Mouse (Mus musculus) cortical plate, adult 2 months (tissue): ENCODE data around the gene Aldh3b3. TPM values are rescaled to one million over a fixed set of nuclear protein-coding genes. Genes with fewer than 3 reads are reported as not detected.
"Not testable (repeated sequence)": the region's sequence is repeated elsewhere in the genome, so short reads cannot be mapped to it uniquely, and the experiment has no call there.

Source experiments
- H3K27ac ChIP-seq: fragments of 200-500 bp; 2 replicates; pipeline ENCODE4 v1.5.1; 2012; ENCODE audit warnings: low read length, control low read depth, inconsistent platforms; ENCODE audit not compliant: insufficient read depth
- H3K4me1 ChIP-seq: fragments of 200-500 bp; 2 replicates; pipeline ENCODE4 v1.6.1; 2011; ENCODE audit warnings: low read length; ENCODE audit not compliant: control insufficient read depth, insufficient read depth
- H3K4me3 ChIP-seq: fragments of 200-500 bp; 2 replicates; pipeline ENCODE4 v1.5.1; 2011; ENCODE audit warnings: mild to moderate bottlenecking, low read length, control low read depth; ENCODE audit not compliant: insufficient read depth
- CTCF ChIP-seq: fragments of 200-500 bp; IDR thresholded peaks from 2 replicates; pipeline ENCODE4 v1.5.1; 2011; ENCODE audit warnings: mild to moderate bottlenecking, control low read depth, low read length; ENCODE audit not compliant: insufficient read depth; ENCODE audit errors: extremely low read depth
- POLR2A ChIP-seq: fragments of 200-500 bp; IDR thresholded peaks from 2 replicates; pipeline ENCODE4 v1.6.1; 2011; ENCODE audit warnings: mild to moderate bottlenecking, low read length, control low read depth; ENCODE audit not compliant: insufficient read depth; ENCODE audit errors: extremely low read depth
- polyA plus RNA-seq: library from polyadenylated mRNA; depleted of rRNA; stranded (reverse); fragments of >200 nt; gene quantifications from 2 replicates; pipeline ENCODE4 v1.2.3, GENCODE M21; 2012

Aldh3b3 gene
- polyA plus RNA-seq, 1 experiment: not detected

- Histone ChIP-seq H3K27ac (no peak overlapping the region), H3K4me3 (no peak overlapping the region), H3K4me1 (no peaks in the 10 kb centered on the region)
- TF ChIP-seq POLR2A (no peak), CTCF (no peak)
These were observed 6.3 kb upstream of the Aldh3b3 start for GRCm38 (mm10) chr19:3952099-3952498.

- Histone ChIP-seq H3K27ac (no peak overlapping the region), H3K4me3 (no peak overlapping the region)
- TF ChIP-seq POLR2A (no peak), CTCF (no peak)
These were observed 3.4 kb upstream of the Aldh3b3 start for GRCm38 (mm10) chr19:3955033-3955432.

DNA sequence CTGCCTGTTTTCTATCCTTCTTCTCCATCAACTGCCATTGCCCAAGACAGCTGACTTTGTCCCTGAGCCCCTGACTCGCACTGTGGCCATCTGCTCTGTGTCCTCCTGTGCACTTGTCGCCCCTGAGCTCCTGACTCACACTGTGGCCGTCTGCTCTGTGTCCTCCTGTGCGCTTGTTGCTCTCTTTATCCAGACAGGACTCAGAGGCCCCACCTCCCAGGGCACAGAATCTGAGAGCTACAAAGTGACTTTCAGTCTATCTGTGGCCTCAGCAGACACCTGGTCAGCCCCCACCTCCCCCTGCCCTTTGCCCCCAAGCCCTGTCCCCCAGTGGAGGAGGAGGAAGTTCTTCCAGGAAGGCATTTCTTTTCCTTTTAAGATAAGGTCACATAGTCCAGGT lies 2.6 kb upstream of the Aldh3b3 start:
- Histone ChIP-seq H3K27ac (no peak overlapping the region), H3K4me1 (no peaks in the 10 kb centered on the region), H3K4me3 (no peak overlapping the region)
- TF ChIP-seq CTCF: no peak
- TF ChIP-seq POLR2A: no peak

More at GRCm38 (mm10) chr19:3955033-3955432, 3.4 kb upstream of the Aldh3b3 start:
- H3K4me1 ChIP-seq: no peaks in the 10 kb centered on the region

GRCm38 (mm10) chr19:3957296-3958036 lies 979 bp upstream of the Aldh3b3 start:
- not testable (repeated sequence) for H3K4me3 ChIP-seq, H3K4me1 ChIP-seq, H3K27ac ChIP-seq

- Histone ChIP-seq H3K4me1 (no peaks in the 10 kb centered on the region), H3K27ac (no peak overlapping the region), H3K4me3 (no peak overlapping the region)
- TF ChIP-seq POLR2A (no peak), CTCF (no peak)
These were observed 585 bp downstream of the Aldh3b3 start for GRCm38 (mm10) chr19:3959030-3959429.

DNA sequence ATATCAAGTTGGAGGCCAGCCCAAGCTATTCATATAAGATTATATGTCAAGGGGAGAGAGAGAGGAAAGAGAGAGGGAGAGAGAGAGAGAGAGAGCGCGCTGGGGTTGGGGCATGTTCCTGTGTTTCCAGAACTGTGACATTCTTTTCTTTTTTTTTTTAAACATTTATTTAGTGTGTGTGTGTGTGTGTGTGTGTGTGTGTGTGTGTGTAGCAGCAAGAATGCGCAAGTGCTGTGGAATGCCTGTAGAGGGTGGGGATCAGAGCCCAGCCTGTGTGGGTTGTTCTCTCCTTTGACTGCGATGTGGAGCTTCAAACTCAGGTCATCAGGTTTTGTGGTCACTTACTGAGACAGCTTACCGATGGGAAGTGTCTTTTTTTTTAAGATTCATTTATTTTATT lies 1.8 kb downstream of the Aldh3b3 start:
- Histone ChIP-seq H3K4me1 (no peaks in the 10 kb centered on the region), H3K4me3 (no peak overlapping the region), H3K27ac (no peak overlapping the region)
- TF ChIP-seq POLR2A (no peak), CTCF (no peak)

GRCm38 (mm10) chr19:3961805-3962204 lies 3.4 kb downstream of the Aldh3b3 start:
- H3K27ac ChIP-seq, H3K4me1 ChIP-seq, H3K4me3 ChIP-seq: not testable (repeated sequence)

DNA sequence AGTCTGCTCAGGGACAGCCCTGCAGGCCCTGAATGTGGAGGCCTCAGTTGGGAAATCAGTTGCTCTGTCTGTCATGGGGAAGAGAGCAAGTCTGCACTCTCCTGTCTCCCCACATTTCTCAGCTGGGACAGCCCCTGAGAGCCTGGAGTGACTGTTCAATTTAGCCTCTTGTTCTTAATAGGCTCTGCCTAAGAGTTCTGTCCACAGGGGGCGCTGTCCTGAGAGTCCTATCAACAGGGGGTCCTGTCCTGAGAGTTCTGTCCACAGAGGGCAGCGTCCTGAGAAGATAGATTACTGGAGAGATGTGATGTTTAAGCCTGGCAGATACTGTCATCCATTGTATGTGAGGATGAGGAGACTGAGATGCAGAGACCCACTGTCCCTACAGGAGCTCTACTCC lies 4.0 kb downstream of the Aldh3b3 start:
- Histone ChIP-seq H3K4me1 (no peaks in the 10 kb centered on the region; the same call in 1 of the 2 replicates), H3K27ac (no peak overlapping the region), H3K4me3 (no peak overlapping the region)
- TF ChIP-seq CTCF (no peak), POLR2A (no peak)

GRCm38 (mm10) chr19:3964030-3964429 lies 5.6 kb downstream of the Aldh3b3 start:
- no peak overlapping the region for H3K4me3 ChIP-seq
- TF ChIP-seq CTCF (no peak), POLR2A (no peak)

DNA sequence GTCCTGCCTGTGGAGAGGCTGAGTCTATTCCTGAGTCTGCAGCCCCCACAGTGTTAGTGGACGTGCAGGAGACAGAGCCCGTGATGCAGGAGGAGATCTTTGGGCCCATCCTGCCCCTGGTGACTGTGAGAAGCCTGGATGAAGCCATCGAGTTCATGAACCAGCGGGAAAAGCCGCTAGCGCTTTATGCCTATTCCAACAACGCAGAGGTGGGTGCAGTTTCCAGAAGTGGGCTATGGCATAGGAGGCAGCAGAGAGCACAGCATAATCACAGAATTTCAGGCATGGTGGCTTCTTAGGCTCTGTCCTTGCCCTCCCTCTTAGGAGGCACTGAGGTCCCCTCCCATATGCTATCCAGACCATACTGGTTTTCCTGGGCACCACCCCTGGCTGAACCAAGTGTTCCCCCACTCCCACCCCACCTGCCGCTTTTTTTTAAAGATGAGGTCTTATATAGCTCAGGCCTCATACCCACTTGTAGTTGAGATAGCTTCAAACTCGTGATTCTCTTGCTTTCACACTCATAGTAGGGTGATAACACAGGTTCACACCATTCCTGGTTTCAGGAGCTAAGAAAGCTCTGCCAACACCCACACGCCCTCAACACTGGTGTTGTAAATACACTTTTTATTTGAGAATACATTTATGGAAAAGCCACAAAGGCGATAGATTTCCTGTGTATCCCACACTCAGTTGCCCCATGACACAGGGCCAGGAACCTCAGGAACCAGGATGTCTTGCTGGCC lies 8.1 kb downstream of the Aldh3b3 start:
- Histone ChIP-seq H3K4me3 (no peak overlapping the region), H3K27ac (no peak overlapping the region), H3K4me1 (no peaks in the 10 kb centered on the region; the same call in 1 of the 2 replicates)
- TF ChIP-seq POLR2A (no peak), CTCF (peak; percentile 23; the same call in 1 of the 2 replicates)

More at GRCm38 (mm10) chr19:3964030-3964429, 5.6 kb downstream of the Aldh3b3 start:
- no peaks in the 10 kb centered on the region; the same call in 1 of the 2 replicates for H3K4me1 ChIP-seq
- H3K27ac ChIP-seq: no peak overlapping the region
